Mouse (Mus musculus) brain, embryonic 14.5 days (tissue): ENCODE data around the gene D330020A13Rik. TPM values are rescaled to one million over a fixed set of nuclear protein-coding genes. Genes with fewer than 3 reads are reported as not detected.
"Not testable (repeated sequence)": the region's sequence is repeated elsewhere in the genome, so short reads cannot be mapped to it uniquely, and the experiment has no call there.

Experiments used
- DNase-seq: peaks from one replicate; pipeline ENCODE4 v3.0.0-alpha.2; 2011; ENCODE audit warnings: low read depth
- CTCF ChIP-seq: fragments of 200-500 bp; IDR thresholded peaks from 2 replicates; pipeline ENCODE4 v1.5.1; 2012; ENCODE audit warnings: inconsistent platforms, mild to moderate bottlenecking, moderate library complexity, borderline replicate concordance; ENCODE audit not compliant: insufficient read depth, insufficient read length; ENCODE audit errors: extremely low read depth
- POLR2A ChIP-seq: fragments of 200-500 bp; IDR thresholded peaks from 2 replicates; pipeline ENCODE4 v1.6.1; 2012; ENCODE audit warnings: mild to moderate bottlenecking, inconsistent platforms, borderline replicate concordance; ENCODE audit not compliant: poor library complexity, insufficient read depth, insufficient read length, severe bottlenecking; ENCODE audit errors: extremely low read depth
- polyA plus RNA-seq: library from polyadenylated mRNA; depleted of rRNA; stranded (reverse); fragments of >200 nt; gene quantifications from 2 replicates; pipeline ENCODE4 v1.2.3, GENCODE M21; 2012

Gene D330020A13Rik
- polyA plus RNA-seq, 1 experiment: 0.07 TPM

- no peak for DNase-seq
- TF ChIP-seq POLR2A (no peak), CTCF (no peak)
Measured at GRCm38 (mm10) chr6:120263608-120264007, 30.6 kb upstream of the D330020A13Rik start.

GRCm38 (mm10) chr6:120264151-120264550 lies 30.0 kb upstream of the D330020A13Rik start:
- TF ChIP-seq CTCF (no peak), POLR2A (no peak)
- no peak for DNase-seq

- TF ChIP-seq POLR2A: no peak
- TF ChIP-seq CTCF: no peak
- no peak for DNase-seq
Measured at GRCm38 (mm10) chr6:120274181-120274580, 20.0 kb upstream of the D330020A13Rik start.

GRCm38 (mm10) chr6:120274887-120275286 lies 19.3 kb upstream of the D330020A13Rik start:
- no peak for TF ChIP-seq POLR2A
- no peak for TF ChIP-seq CTCF
- DNase-seq: no peak

- TF ChIP-seq POLR2A (no peak), CTCF (no peak)
- DNase-seq: no peak
Measured at GRCm38 (mm10) chr6:120275301-120275700, 18.9 kb upstream of the D330020A13Rik start.

- no peak for DNase-seq
- TF ChIP-seq POLR2A (no peak), CTCF (no peak)
Measured at GRCm38 (mm10) chr6:120276874-120277449, 17.2 kb upstream of the D330020A13Rik start.

GRCm38 (mm10) chr6:120287279-120287678 lies 6.9 kb upstream of the D330020A13Rik start:
- no peak for DNase-seq
- TF ChIP-seq POLR2A (no peak), CTCF (no peak)

GRCm38 (mm10) chr6:120288541-120288940 lies 5.6 kb upstream of the D330020A13Rik start:
- TF ChIP-seq POLR2A (no peak), CTCF (no peak)
- DNase-seq: no peak

- no peak for DNase-seq
- TF ChIP-seq POLR2A: no peak
- TF ChIP-seq CTCF: no peak
Measured at GRCm38 (mm10) chr6:120289430-120289829, 4.7 kb upstream of the D330020A13Rik start.

GRCm38 (mm10) chr6:120291396-120292009 lies 2.7 kb upstream of the D330020A13Rik start:
- no peak for DNase-seq
- TF ChIP-seq CTCF: no peak
- no peak for TF ChIP-seq POLR2A

- no peak for DNase-seq
- TF ChIP-seq CTCF: no peak
- no peak for TF ChIP-seq POLR2A
Measured at GRCm38 (mm10) chr6:120294785-120295133, 595 bp downstream of the D330020A13Rik start.

GRCm38 (mm10) chr6:120296589-120296988 lies 2.4 kb downstream of the D330020A13Rik start:
- peak; percentile 9; the same call in 1 of the 2 replicates for TF ChIP-seq CTCF
- not testable (repeated sequence) for DNase-seq

GRCm38 (mm10) chr6:120301137-120301536 lies 7.0 kb downstream of the D330020A13Rik start:
- peak; percentile 77 for DNase-seq
- TF ChIP-seq CTCF: peak; percentile 73; the same call in 1 of the 2 replicates
- TF ChIP-seq POLR2A: no peak
